Mouse (Mus musculus) CH12.LX (cell line): ENCODE data around the gene Stag1.

Experiments used
- CTCF ChIP-seq, 2 experiments: IDR thresholded peaks in 1 of 2; conservative IDR thresholded peaks in 1 of 2; 2 replicates each; pipeline ENCODE4 v1.5.1; 2011 to 2012; ENCODE audit warnings: low read depth in 2 of 2, low read length in 2 of 2, improper control_type of control experiment in 1 of 2, inconsistent platforms in 1 of 2, mild to moderate bottlenecking in 1 of 2, moderate library complexity in 1 of 2
- ELF1 ChIP-seq: IDR thresholded peaks from 2 replicates; pipeline ENCODE4 v1.6.1; 2014; ENCODE audit warnings: low read depth, mild to moderate bottlenecking, inconsistent platforms, low read length, improper control_type of control experiment
- EP300 ChIP-seq: IDR thresholded peaks from 2 replicates; pipeline ENCODE4 v1.6.1; 2011; ENCODE audit warnings: low read length, improper control_type of control experiment
- GABPA ChIP-seq: IDR thresholded peaks from 2 replicates; pipeline ENCODE4 v1.6.1; 2012; ENCODE audit warnings: low read depth, low read length, improper control_type of control experiment, inconsistent platforms; ENCODE audit not compliant: insufficient replicate concordance
- HCFC1 ChIP-seq: IDR thresholded peaks from 2 replicates; pipeline ENCODE4 v1.6.1; 2012; ENCODE audit warnings: low read depth, mild to moderate bottlenecking, inconsistent platforms, low read length, improper control_type of control experiment
- KAT2A ChIP-seq: IDR thresholded peaks from 2 replicates; pipeline ENCODE4 v1.6.1; 2012; ENCODE audit warnings: low read length, improper control_type of control experiment, inconsistent platforms; ENCODE audit not compliant: insufficient replicate concordance
- MEF2A ChIP-seq: IDR thresholded peaks from 2 replicates; pipeline ENCODE4 v1.6.1; 2014; ENCODE audit warnings: low read depth, mild to moderate bottlenecking, inconsistent platforms, low read length, improper control_type of control experiment, borderline replicate concordance
- MYC ChIP-seq: IDR thresholded peaks from 2 replicates; pipeline ENCODE4 v1.6.1; 2011; ENCODE audit warnings: low read depth, mild to moderate bottlenecking, improper control_type of control experiment, low read length
- NRF1 ChIP-seq: IDR thresholded peaks from 2 replicates; pipeline ENCODE4 v1.6.1; 2014; ENCODE audit warnings: low read depth, mild to moderate bottlenecking, inconsistent platforms, low read length, improper control_type of control experiment, moderate library complexity
- POLR2A ChIP-seq: IDR thresholded peaks from 2 replicates; pipeline ENCODE4 v1.6.1; 2011; ENCODE audit warnings: low read depth, mild to moderate bottlenecking, improper control_type of control experiment, low read length
- POLR2AphosphoS2 ChIP-seq: IDR thresholded peaks from 2 replicates; pipeline ENCODE4 v1.6.1; 2011; ENCODE audit warnings: low read depth, low read length, improper control_type of control experiment
- TCF12 ChIP-seq: IDR thresholded peaks from 2 replicates; pipeline ENCODE4 v1.6.1; 2014; ENCODE audit warnings: low read depth, mild to moderate bottlenecking, inconsistent platforms, low read length, improper control_type of control experiment
- ZNF384 ChIP-seq: IDR thresholded peaks from 2 replicates; pipeline ENCODE4 v1.6.1; 2012; ENCODE audit warnings: low read depth, low read length, improper control_type of control experiment, inconsistent platforms

GRCm38 (mm10) chr9:100605985-100606554 is 8.5 kb downstream of the Stag1 start:
- no peak for TF ChIP-seq MYC
- TF ChIP-seq CTCF (conservative IDR thresholded peaks at IDR 0.05 in 1 of 2, IDR thresholded peaks at IDR 0.05 in 1 of 2; ENCODE audit: low read depth in 2 of 2, low read length in 2 of 2): no peak
- TF ChIP-seq KAT2A: no peak
- TF ChIP-seq MEF2A: no peak
- no peak for TF ChIP-seq TCF12
- TF ChIP-seq ZNF384: no peak
- TF ChIP-seq HCFC1: no peak
- TF ChIP-seq ELF1: no peak
- TF ChIP-seq POLR2A: no peak
- TF ChIP-seq EP300: no peak
- no peak for TF ChIP-seq NRF1
- TF ChIP-seq GABPA: no peak
- TF ChIP-seq POLR2AphosphoS2: no peak
